Mouse (Mus musculus) brain, adult 2 months (tissue): ENCODE measurements at regions not wholly inside any gene's neighbourhood (a gene's known extent, or its start where the extent isn't known, plus 50 kb on each side); places are given as distances from the start of the nearest gene placed in this dataset.
"Not testable (repeated sequence)": the region's sequence is repeated elsewhere in the genome, so short reads cannot be mapped to it uniquely, and the experiment has no call there.

Experiments used
- DNase-seq: peaks from one replicate; pipeline ENCODE4 v3.0.0; 2011; ENCODE audit warnings: low read depth, low spot score

DNA sequence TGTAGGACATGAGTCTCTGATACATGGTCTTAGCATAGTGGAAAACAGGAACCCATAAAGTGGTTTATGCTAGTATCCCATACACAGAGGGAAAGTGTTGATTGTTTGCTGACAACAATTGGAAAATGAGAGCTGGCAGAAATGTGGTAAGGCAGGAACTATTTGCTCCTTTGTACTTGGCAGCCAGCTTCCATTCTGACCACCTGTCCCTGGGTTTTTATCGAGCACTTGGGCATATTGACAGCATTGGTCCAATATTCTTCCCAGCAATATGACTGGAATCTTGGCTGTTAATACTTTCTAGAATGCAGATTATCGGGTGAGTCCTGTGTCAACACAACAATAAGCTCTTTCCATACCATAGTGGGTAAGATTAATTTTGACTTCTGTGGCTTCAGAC is 67.7 kb downstream of the Sult1c2 start:
- DNase-seq = not testable (repeated sequence)

DNA sequence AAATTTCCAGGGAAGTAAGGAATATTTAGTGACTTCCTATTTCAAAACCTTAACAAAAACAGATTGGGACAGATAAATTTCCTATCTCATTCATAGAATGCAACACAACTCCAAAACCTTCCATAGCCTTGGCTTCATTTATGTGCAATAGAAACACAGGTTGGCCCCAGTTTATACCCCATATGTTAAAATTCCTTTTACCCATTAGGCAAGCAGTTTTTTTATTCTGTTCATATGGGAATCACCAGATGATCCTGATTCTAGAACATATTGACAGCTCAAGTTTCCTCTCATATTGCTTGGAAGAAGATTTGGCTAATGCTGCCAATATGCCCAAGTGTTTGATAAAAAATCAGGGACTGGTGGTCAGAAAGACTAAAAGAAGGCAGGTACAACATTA is 71.8 kb upstream of the Sgo1 start:
- DNase-seq = no peak

DNA sequence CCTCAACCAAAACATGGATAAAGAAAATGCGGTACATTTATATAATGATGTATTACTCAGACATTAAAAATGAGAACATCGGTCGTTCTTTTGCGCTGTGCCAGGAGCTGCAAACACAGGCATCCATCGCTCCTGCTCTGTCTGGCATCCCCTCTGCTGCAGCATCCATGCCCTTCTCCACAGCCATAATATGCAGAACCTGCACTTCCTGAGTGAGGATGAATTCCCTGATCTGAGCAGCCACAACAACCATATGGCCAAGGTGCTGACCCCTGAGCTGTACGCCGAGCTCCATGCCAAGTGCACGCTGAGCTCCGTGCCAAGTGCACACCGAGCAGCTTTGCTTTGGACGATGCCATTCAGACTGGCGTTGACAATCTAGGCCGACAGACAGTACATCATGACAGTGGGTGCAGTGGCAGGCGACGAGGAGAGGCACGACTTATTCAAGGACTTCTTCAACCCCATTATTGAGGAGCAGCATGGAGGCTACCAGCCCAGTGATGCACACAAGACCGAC is 56.9 kb upstream of the Sgo1 start:
- DNase-seq = peak; percentile 93
